Mouse (Mus musculus): Measurements from ENCODE around the gene Dlec1. TPM values are rescaled to one million over a fixed set of nuclear protein-coding genes. Genes with fewer than 3 reads are reported as not detected.

Gene Dlec1
- polyA plus RNA-seq (2014; fragmentation: Illumina TruSeq; extraction: RNeasy Lipid Tissue Mini Kit (QIAGEN cat#74804); ENCODE audit: low replicate concordance): not detected

GRCm38 (mm10) chr9:119101992-119102782 lies at the start of gene Dlec1:
Gene Dlec1 (plus strand): TSS chr9:119102478.

DNA sequence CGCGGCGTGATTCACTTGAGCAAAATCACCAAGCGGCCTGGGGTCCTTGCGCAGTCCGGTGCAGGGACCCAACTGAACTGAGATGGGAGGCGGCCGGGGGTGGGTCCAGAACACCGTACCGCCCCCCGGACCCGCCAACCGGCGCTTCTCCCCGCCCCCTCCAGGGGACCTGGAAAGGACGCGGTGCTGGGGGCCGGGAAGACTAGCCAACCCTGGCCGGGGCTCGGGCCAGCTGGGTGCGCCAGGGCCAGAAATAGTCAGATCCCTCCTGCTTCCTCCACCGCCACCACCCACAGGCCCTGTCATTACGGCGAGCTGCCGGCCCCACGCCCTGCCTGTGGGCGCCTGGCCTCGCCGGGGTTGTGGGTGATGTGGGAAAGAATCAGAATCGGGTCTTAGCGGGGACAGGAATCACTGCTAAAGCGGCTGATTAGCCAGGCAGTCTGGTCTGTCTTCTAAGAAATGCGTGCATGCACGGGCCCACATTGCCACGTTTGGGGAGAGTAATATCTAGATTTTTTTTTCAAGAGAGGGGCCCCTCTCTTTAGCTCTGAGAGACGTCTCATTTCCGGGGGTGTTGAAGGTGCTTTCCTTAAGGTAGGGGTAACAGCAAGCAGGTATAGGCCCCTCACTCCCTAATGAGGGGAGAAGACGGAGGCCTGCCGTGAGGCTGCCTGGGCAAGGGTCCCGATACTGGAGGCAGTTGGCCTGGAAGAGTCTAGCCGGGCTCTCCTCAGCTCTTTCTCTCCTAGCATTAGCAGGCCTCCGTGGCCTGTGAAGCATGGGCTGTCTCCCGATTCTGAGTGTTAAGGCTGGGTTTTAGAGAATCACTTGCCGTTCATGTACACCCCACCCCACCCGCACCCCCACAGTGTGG lies 8.6 kb upstream of the Dlec1 start, which contains the start of gene Plcd1:
TSS of gene Plcd1 (minus strand) at position 84 of the 877 bp plus-strand sequence.

DNA sequence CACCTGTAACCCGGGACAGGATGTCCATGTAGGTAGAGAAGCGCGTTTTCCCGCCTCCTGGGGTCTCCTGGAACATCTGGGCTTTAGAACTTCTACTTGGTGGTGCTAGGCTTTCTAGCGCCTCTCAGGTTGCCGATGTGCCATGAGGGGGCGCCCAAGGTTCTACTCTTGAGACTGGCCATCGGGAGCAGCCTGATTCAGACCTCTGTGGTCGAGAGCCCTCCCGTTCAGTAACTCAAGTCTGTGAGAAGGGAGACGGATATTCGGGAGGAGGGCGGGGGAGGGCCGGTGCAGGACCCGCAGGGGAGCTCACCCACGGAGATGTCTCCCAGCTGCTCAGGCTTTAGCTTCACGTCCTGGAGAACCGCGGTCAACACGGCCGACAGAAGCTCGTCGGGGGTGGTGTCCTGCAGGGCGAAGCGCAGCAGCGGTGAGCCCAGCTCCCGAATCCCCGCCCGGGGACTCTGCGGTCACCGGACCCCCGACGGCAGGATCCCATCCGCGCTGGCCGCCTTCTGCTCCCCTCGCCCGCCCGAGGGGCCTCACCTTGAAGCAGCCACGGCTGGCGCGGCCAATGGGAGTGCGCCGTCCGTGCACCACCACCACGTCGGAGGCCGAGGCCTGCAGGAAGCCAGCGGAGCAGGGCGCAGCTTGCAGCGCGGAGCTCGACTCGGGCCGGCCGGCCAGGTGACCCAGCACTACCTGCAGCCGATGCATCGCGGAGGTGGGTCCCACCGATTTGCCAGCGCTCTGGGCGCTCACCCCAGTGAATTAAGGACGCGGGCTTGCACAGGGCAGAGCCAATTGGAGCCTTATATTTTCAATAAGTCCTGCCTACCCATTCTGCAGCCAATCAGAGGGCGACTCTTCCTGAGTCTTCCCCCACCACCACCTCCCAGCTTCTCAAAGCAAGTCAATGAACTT lies 54.3 kb downstream of the Dlec1 start, which contains the start of gene Acaa1b:
TSS of gene Acaa1b (minus strand) at position 816 of the 924 bp plus-strand sequence.

GRCm38 (mm10) chr9:119158861-119159260 lies 56.6 kb downstream of the Dlec1 start, which contains the start of gene Gm47289:
Gene Gm47289 (plus strand): TSS chr9:119159161.

Other genes with a start within 250 kb of the Dlec1 start
- gene Ctdspl, start 176.0 kb upstream of the Dlec1 start, polyA plus RNA-seq (2014; fragmentation: Illumina TruSeq; extraction: RNeasy Lipid Tissue Mini Kit (QIAGEN cat#74804); ENCODE audit: low replicate concordance): 15.0 TPM
- gene Vill, start 49.7 kb upstream of the Dlec1 start, polyA plus RNA-seq (2014; fragmentation: Illumina TruSeq; extraction: RNeasy Lipid Tissue Mini Kit (QIAGEN cat#74804); ENCODE audit: low replicate concordance): not detected
- gene Plcd1, start 9.0 kb upstream of the Dlec1 start, polyA plus RNA-seq (2014; fragmentation: Illumina TruSeq; extraction: RNeasy Lipid Tissue Mini Kit (QIAGEN cat#74804); ENCODE audit: low replicate concordance): 0.41 TPM
- 0.26 TPM for gene Acaa1b, start 54.6 kb downstream of the Dlec1 start, polyA plus RNA-seq (2014; fragmentation: Illumina TruSeq; extraction: RNeasy Lipid Tissue Mini Kit (QIAGEN cat#74804); ENCODE audit: low replicate concordance)
- not detected for gene Gm47289, start 56.7 kb downstream of the Dlec1 start, polyA plus RNA-seq (2014; fragmentation: Illumina TruSeq; extraction: RNeasy Lipid Tissue Mini Kit (QIAGEN cat#74804); ENCODE audit: low replicate concordance)
- gene Slc22a13, start 106.6 kb downstream of the Dlec1 start, polyA plus RNA-seq (2014; fragmentation: Illumina TruSeq; extraction: RNeasy Lipid Tissue Mini Kit (QIAGEN cat#74804); ENCODE audit: low replicate concordance): not detected
- 45.1 TPM for gene Oxsr1, start 219.9 kb downstream of the Dlec1 start, polyA plus RNA-seq (2014; fragmentation: Illumina TruSeq; extraction: RNeasy Lipid Tissue Mini Kit (QIAGEN cat#74804); ENCODE audit: low replicate concordance)
- gene Acaa1a, start 237.2 kb downstream of the Dlec1 start, polyA plus RNA-seq (2014; fragmentation: Illumina TruSeq; extraction: RNeasy Lipid Tissue Mini Kit (QIAGEN cat#74804); ENCODE audit: low replicate concordance): 4.6 TPM
- gene Myd88, start 238.9 kb downstream of the Dlec1 start, polyA plus RNA-seq (2014; fragmentation: Illumina TruSeq; extraction: RNeasy Lipid Tissue Mini Kit (QIAGEN cat#74804); ENCODE audit: low replicate concordance): 7.0 TPM